Mouse (Mus musculus): ENCODE results near the gene Gemin4.

DNA sequence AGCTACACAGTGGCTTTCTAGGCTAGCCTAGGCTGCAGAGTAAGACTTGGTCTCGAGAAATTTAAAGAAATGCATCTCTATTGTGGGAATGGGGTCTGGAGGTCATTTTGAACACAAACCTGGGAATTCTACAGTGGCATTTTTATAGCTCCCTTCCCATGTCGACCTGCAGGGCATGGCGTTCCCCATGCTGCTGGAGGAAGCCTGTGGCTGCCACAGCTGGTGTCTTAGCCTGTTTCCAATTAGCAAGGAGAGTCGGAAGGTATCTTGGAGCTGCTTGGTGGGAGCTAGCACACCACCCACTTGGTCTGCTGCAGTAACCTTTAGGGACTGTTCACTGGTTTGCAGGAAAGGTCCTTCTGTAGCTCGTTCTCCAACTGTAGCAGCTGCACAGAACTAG is 38.7 kb upstream of the Gemin4 start:
- TF ChIP-seq CTCF (IDR thresholded peaks at IDR 0.05 in 2 of 3, conservative IDR thresholded peaks at IDR 0.05 in 1 of 3; ENCODE audit: control insufficient read depth in 1 of 3, insufficient read depth in 1 of 3, low read depth in 2 of 3, low read length in 3 of 3, poor library complexity in 1 of 3, severe bottlenecking in 1 of 3) = no peak
- no peak for TF ChIP-seq EP300 (IDR thresholded peaks at IDR 0.05; ENCODE audit: low read depth in 1 of 2, low read length in 2 of 2)
- TF ChIP-seq POLR2A (IDR thresholded peaks at IDR 0.05; ENCODE audit: control insufficient read depth in 1 of 2, insufficient read depth in 1 of 2, low read depth in 1 of 2, low read length in 2 of 2, poor library complexity in 1 of 2) = no peak; a peak in 1 of 4 replicates
- TF ChIP-seq MAFK (IDR thresholded peaks at IDR 0.05; ENCODE audit: borderline replicate concordance, low read depth, low read length) = no peak
- no peak for TF ChIP-seq ELF1 (IDR thresholded peaks at IDR 0.05; ENCODE audit: low read depth, low read length)
- TF ChIP-seq NRF1 (IDR thresholded peaks at IDR 0.05; ENCODE audit: insufficient read depth, low read depth, low read length, poor library complexity, severe bottlenecking) = no peak
- TF ChIP-seq MXI1 (IDR thresholded peaks at IDR 0.05; ENCODE audit: low read depth, low read length) = no peak
- no peak for TF ChIP-seq TAL1 (IDR thresholded peaks at IDR 0.05; ENCODE audit: low read length)
- no peak for TF ChIP-seq RAD21 (IDR thresholded peaks at IDR 0.05; ENCODE audit: low read depth, low read length)
- no peak for TF ChIP-seq BHLHE40 (IDR thresholded peaks at IDR 0.05; ENCODE audit: borderline replicate concordance, low read depth, low read length)
- no peak for TF ChIP-seq ZNF384 (IDR thresholded peaks at IDR 0.05; ENCODE audit: low read depth, low read length)
- TF ChIP-seq MAX (IDR thresholded peaks at IDR 0.05; ENCODE audit: low read length) = no peak

All from MEL (cell line).